Mouse (Mus musculus): ENCODE measurements around the gene Ctbp1. TPM values are rescaled to one million over a fixed set of nuclear protein-coding genes. Genes with fewer than 3 reads are reported as not detected.

Gene Ctbp1
- total RNA-seq (2021): 100 to 1,000 TPM; 188 to 210 TPM
- long read RNA-seq, experiment 1, transcript Ctbp1-201 (9 exons, 2,279 nt): major isoform, 66 of 399 reads
- long read RNA-seq, experiment 1, transcript Ctbp1-211 (10 exons, 2,436 nt): minor isoform, 29 of 399 reads
- long read RNA-seq, experiment 1, partial matches to known transcripts: 10 of 399 reads
- long read RNA-seq, experiment 1, other reads (novel, unspliced or antisense): 293 of 399 reads
- long read RNA-seq, experiment 2, transcript Ctbp1-211 (10 exons, 2,436 nt): minor isoform, 38 of 464 reads
- long read RNA-seq, experiment 2, transcript Ctbp1-201 (9 exons, 2,279 nt): major isoform, 86 of 464 reads
- long read RNA-seq, experiment 2, partial matches to known transcripts: 8 of 464 reads
- long read RNA-seq, experiment 2, other reads (novel, unspliced or antisense): 330 of 464 reads

- DNase-seq: peak; percentile 93
Observed at GRCm38 (mm10) chr5:33274953-33275454, at the start of gene Ctbp1. Gene Ctbp1 (minus strand): TSS chr5:33274994.

DNA sequence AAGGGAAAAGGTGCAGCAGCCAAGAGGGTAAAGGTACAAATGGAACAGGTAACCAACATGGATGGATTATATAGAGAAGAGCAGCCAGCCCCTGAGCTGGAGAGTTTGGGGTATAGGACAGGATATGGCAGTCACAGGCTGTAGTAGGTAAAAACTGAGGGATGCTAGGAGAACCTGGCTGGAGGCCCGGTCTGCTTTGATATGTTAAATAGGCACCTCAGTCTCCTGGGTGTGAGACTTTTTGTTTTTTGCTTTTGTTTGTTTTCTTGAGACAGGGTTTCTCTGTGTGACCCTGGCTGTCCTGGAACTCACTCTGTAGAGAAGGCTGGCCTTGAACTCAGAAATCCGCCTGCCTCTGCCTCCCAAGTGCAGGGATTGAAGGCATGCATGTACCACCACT lies 49.7 kb upstream of the Ctbp1 start:
- DNase-seq: no peak

- DNase-seq: no peak
Observed at GRCm38 (mm10) chr5:33312192-33312591, 37.4 kb upstream of the Ctbp1 start.

DNA sequence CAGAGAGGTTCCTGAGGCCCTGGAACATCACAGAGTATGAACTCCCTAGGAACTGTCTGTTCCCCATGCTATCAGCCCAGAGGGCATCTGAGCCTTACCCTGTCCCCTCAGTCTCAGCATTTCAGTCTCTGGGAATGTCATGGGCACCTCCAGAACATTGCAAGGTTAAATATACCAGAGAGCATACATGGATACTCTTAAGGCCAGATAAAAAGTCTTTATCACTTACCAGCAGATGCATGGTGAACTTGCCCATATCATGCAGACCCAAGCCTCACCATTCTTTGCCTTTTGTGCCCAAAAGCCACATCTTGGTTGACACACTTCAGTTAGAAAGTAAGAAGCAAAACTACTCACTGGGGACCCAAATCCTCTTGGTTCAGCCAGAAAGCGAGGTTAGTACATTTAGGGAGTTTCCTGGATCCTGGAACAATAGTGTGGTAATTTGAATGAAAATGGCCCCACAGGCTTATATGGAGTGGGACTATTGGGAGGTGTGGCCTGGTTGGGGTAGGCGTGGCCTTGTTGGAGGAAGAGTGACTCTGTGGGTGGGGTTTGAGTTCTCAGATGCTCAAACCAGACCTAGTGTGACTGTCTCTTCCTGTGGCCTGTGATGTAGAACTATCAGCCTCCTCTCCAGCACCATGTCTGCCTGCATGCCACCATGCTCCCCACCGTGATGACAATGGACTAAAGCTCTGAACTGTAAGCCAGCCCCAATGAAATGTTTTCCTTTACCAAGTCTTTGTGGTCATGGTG lies 36.1 kb upstream of the Ctbp1 start:
- DNase-seq: no peak

GRCm38 (mm10) chr5:33301801-33302200 lies 27.0 kb upstream of the Ctbp1 start:
- DNase-seq: no peak

DNA sequence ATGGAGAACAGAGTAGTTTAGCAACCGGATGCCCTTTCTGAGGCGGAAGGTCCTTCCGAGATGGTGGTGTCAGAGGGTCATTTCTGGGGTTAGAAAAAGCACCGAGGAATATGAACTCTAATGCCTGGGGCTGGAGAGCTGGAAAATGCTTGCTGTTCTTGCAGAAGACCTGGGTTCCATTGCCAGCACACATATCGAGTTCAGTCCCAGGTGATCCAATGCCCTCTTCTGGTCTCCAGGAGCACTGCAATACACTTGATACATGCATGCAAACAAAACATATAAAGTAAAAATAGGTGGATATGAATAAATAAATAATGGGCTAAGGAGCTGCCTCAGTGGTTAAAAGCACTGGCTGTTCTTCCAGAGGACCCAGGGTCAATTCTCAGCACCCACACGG lies 22.4 kb upstream of the Ctbp1 start:
- no peak for DNase-seq

DNA sequence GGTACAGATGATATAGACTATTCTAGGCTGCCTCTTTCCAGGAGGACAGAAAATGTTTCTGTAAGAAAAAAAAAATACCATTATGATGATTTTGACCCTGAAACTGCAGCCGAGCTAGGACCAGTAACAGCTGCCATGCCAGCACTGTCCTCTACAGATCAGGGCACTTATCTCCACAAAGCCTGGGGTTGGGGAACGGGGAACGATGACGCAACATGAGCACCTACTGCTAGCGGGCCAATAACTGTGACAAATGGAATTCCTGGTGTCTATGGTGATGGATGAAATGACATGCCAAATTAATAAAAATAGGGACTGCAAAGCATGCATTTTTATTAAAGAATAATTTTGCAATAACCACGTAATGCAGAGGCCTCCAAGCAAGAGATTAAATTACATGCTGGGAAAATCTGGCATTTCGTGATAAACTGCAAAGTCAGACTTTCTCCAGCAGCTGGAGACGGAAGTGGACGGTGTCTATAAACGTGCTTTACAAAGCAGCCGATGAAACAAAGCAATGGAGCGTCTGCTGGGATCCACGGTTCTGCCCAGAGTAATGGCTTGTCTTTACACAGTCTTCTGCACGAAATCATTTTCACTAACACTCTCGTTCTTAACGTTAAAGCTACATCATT lies 19.1 kb upstream of the Ctbp1 start:
- no peak for DNase-seq

GRCm38 (mm10) chr5:33283951-33284350 lies 9.2 kb upstream of the Ctbp1 start:
- DNase-seq: no peak

DNA sequence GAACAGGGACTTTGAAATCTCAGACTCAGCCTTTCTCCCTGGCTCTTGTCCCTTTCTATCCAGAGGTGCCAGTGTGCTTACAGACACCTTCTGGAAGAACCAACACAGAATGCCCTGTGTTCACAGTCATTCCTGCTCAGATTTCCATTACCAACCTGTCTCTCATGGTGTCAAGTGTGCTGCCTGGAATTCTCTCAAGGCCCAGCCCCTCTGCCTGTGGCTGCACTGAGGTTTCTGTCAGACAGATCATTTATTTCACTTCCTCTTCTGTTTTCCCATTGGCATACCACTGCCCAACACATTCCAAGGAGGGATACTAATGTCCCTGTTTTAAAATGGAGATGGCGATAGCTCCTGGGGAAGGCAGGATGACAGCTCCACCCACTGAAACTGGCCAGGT lies 6.6 kb upstream of the Ctbp1 start:
- DNase-seq: no peak

DNA sequence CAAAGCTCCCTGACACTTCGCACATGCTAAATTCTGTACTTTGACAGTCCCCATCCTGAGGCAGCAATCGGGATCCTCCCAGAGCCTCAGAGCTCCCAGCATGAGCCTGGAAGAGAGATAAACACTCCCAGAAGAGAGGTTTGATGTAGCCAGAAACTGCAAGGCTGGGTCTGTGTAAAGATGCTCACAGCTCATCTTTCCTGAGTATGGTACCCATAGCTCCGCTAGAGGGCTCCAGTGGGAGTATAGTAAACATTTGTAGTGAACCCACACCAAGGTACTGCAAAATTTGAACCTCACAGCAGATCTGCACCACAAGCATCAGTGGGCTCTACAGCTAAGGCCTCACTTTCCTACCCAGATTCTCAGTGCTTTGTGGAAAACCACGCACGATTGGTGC lies 4.2 kb upstream of the Ctbp1 start:
- no peak for DNase-seq

DNA sequence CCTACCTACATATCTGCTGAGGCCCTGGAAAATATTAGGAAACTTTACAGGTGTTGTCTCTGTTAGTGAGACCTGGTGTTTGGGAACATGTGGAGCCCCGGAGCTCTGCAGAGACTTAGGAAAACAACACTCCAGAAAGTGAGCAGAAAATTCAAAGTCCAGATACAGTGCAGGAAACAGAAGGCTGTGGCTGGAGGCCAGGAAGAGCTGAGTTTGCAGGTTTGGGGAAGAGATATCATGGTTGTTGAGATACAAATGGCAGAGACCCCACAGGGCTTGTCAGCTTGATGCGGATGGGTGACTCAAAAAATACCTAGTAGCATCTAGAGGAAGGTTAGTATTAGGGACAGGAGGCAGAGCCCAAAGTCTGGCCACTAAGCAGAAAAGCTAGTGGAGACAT lies 2.5 kb upstream of the Ctbp1 start:
- no peak for DNase-seq

GRCm38 (mm10) chr5:33275754-33276153 lies 960 bp upstream of the Ctbp1 start:
- no peak for DNase-seq

- peak; percentile 89 for DNase-seq
Observed at GRCm38 (mm10) chr5:33274085-33274952, 475 bp downstream of the Ctbp1 start.

DNA sequence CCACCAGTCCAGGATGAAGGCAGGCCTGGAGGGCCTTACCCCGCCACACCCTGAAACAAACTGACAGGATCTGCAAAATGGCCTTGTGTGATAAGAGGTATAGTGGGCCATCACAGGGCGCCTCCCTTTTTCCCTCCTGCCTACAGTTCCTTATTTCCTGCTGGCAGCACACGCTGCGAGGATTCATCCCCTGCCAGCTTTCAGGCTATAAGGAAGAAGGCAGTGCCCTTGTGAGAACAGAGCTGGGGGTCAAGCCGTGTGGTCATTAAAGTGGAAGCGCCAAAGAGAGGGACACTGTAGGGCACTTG lies 1.1 kb downstream of the Ctbp1 start:
- no peak for DNase-seq

GRCm38 (mm10) chr5:33272845-33273776 lies 1.7 kb downstream of the Ctbp1 start:
- no peak for DNase-seq

DNA sequence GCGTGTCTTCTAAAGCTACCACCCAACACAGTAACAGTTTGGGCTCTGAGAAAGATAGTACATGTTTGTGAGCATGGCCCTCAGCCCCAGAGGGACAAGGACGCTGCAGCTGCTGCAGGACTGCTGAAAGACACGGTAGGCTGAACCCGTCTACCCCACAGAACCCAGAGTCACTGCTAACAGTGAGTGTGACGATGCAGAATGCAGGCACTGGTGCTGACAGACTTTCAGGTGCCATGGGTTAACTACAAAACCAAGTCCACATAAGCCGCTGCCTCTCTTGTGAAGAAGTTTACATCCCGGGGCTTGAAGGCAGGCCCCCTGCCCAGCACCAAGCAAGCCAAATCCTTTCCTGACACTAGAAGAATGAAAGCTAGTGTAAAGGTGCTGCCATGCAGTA lies 2.6 kb downstream of the Ctbp1 start:
- DNase-seq: no peak

DNA sequence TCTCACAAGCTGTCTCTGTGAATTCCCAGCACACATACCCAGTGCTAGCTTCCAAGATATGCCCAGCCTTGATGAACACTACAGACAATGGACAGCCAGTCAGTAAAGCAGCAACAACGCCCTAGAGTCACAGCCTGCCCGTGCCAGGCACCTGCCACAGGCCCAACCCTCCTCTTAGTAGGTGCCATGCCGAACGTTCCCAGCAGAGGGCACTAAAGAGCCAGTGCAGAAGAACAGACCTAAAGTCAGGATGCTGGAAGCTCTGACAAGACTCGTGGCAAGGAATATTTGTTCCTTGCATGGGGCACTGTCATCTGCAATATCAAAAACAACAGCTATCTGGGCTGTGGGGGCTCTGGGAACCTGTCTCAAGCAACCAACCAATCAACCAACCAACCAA lies 4.2 kb downstream of the Ctbp1 start:
- peak; percentile 60 for DNase-seq

DNA sequence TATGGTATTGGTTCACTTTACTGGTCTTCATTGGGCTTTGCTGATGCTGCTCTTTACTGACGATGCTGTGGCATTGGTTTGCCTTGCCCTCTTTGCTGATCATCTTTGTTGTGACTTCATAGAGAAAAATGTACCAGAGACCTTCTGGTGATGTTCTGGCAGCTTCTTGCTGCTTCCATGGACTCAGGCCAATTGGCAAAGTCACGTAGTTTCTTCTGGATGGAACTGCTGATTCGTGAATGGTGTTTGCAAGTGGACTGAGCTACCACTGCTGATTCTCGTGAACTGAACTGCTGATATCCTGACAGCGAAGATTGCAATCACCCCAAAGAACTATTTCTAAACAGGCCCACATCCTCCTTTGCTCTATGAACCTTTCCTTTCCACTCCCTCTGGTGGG lies 20.4 kb downstream of the Ctbp1 start:
- DNase-seq: no peak

GRCm38 (mm10) chr5:33248186-33248585 lies 26.6 kb downstream of the Ctbp1 start:
- DNase-seq: no peak

DNA sequence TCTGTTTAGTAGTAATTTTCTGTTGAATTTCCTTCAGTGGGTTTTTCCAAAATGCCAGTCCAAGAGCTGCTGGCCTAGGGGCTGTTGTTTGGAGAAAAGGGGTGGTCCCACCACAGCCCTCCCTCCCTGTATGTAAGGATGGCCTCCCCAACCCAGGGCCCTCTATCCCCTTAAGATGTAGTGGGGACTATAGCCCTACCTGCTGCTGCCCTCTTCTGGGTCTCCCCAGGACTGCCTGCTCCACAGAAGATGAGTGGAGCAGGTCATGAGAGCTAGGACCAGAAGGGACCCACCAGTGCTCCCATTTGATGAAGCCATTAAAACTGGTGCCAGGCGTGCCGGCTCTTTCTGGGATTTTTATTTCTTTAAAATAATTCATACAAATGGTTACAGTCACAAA lies 27.4 kb downstream of the Ctbp1 start:
- DNase-seq: no peak

DNA sequence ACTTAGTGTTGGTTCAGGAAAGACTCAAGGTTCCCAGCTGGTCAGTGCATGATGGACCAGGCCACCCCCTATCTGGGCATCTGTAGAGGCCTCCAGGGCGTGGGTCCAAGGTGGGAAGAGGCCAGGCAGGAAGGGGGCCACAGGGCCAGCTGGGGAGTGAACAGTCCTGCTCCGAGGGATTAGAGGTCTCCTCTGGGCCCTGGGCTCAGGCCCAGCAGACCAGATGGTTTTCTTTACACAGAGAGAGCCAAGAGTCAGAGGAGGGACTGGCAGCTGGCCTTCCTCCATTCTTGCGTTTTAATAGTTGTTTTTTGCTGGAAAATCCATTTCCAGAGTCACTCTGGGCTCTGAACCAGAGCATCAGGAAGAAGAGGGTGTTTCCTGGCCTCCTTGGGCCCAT lies 29.1 kb downstream of the Ctbp1 start:
- peak; percentile 88 for DNase-seq

Measured in gastrocnemius, postnatal 25 days (tissue).